Mouse (Mus musculus): ENCODE data around the gene Hmcn1.

The Hmcn1 gene

DNA sequence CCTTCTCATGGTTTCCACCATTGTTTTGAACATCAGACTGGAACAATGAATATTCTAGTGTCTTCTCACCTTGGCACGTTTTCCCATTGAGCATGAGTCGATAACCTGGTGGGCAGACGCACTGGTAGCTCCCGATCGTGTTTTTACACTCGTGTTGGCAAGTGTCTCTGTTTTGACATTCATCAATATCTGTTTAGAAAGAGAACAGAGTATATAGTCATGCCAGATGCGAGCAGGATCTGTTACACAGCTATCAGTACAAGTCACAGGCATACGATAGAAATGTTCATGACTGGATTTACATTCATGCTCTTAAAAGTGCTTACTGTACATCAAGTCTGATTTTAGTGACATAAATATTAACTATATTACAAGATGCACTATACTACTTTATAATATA, 419.8 kb downstream of the Hmcn1 start:
- no peak overlapping the region for H3K4me3 ChIP-seq (replicated peaks; ENCODE audit: low read length)
- no peaks in the 10 kb centered on the region for H3K36me3 ChIP-seq (ENCODE audit: insufficient read depth, low read length)
- H3K4me1 ChIP-seq (replicated peaks; ENCODE audit: low read depth, low read length), result no peaks in the 10 kb centered on the region
- TF ChIP-seq NANOG (IDR thresholded peaks at IDR 0.05; ENCODE audit: borderline replicate concordance, low read length) (no peak), CTCF (conservative IDR thresholded peaks at IDR 0.05; ENCODE audit: low read length) (no peak), POU5F1 (IDR thresholded peaks at IDR 0.05; ENCODE audit: borderline replicate concordance, low read length) (no peak)
- H3K9me3 ChIP-seq (ENCODE audit: low read length), result no peaks in the 10 kb centered on the region
- H3K27me3 ChIP-seq (ENCODE audit: insufficient read depth, low read length), result no peaks in the 10 kb centered on the region

DNA sequence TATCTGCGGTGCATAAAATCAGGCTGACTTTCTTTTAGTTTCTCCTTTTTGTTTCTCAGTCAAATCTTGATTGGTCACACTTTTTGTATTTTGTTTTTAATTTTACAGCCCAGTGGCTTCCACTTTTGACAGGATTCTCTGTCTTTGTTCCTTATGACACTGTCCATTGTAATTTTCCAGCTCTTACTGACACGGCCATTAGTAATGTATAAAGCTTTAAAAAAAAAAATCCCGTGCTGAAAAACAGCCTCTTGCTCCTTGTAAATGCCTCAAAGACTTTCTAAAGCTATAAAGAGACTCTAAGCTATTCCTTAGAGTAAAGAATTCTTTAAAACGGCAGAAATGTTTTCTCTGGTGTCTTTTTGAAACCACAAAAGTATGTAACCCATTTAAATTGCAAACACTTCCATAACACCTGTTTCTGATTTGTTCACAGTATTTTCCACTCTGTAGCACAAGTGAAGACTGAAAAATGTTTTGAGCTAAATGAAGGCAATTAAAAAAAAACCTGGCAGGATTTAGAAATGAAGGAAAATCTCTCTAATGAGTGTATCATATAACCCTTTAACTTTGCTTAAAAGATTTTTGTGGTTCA, 422.6 kb downstream of the Hmcn1 start:
- Histone ChIP-seq H3K4me3 (replicated peaks; ENCODE audit: low read length) (no peak overlapping the region), H3K27me3 (ENCODE audit: insufficient read depth, low read length) (no peaks in the 10 kb centered on the region), H3K36me3 (ENCODE audit: insufficient read depth, low read length) (no peaks in the 10 kb centered on the region), H3K4me1 (replicated peaks; ENCODE audit: low read depth, low read length) (no peaks in the 10 kb centered on the region), H3K9me3 (ENCODE audit: low read length) (no peaks in the 10 kb centered on the region)
- no peak for TF ChIP-seq NANOG (IDR thresholded peaks at IDR 0.05; ENCODE audit: borderline replicate concordance, low read length)
- TF ChIP-seq POU5F1 (IDR thresholded peaks at IDR 0.05; ENCODE audit: borderline replicate concordance, low read length), result no peak
- no peak for TF ChIP-seq CTCF (conservative IDR thresholded peaks at IDR 0.05; ENCODE audit: low read length)

- Histone ChIP-seq H3K4me3 (replicated peaks; ENCODE audit: low read length) (no peak overlapping the region), H3K27me3 (ENCODE audit: insufficient read depth, low read length) (no peaks in the 10 kb centered on the region), H3K4me1 (replicated peaks; ENCODE audit: low read depth, low read length) (no peaks in the 10 kb centered on the region), H3K36me3 (ENCODE audit: insufficient read depth, low read length) (no peaks in the 10 kb centered on the region), H3K9me3 (ENCODE audit: low read length) (no peaks in the 10 kb centered on the region)
- TF ChIP-seq POU5F1 (IDR thresholded peaks at IDR 0.05; ENCODE audit: borderline replicate concordance, low read length) (no peak), CTCF (conservative IDR thresholded peaks at IDR 0.05; ENCODE audit: low read length) (no peak), NANOG (IDR thresholded peaks at IDR 0.05; ENCODE audit: borderline replicate concordance, low read length) (no peak)
Measured at GRCm38 (mm10) chr1:150569820-150570543, 423.3 kb downstream of the Hmcn1 start.

- Histone ChIP-seq H3K4me1 (replicated peaks; ENCODE audit: low read depth, low read length) (no peaks in the 10 kb centered on the region), H3K9me3 (ENCODE audit: low read length) (no peaks in the 10 kb centered on the region), H3K4me3 (replicated peaks; ENCODE audit: low read length) (no peak overlapping the region), H3K27me3 (ENCODE audit: insufficient read depth, low read length) (no peaks in the 10 kb centered on the region), H3K36me3 (ENCODE audit: insufficient read depth, low read length) (no peaks in the 10 kb centered on the region)
- TF ChIP-seq POU5F1 (IDR thresholded peaks at IDR 0.05; ENCODE audit: borderline replicate concordance, low read length) (no peak), CTCF (conservative IDR thresholded peaks at IDR 0.05; ENCODE audit: low read length) (no peak), NANOG (IDR thresholded peaks at IDR 0.05; ENCODE audit: borderline replicate concordance, low read length) (no peak)
Measured at GRCm38 (mm10) chr1:150566287-150566686, 426.9 kb downstream of the Hmcn1 start.

DNA sequence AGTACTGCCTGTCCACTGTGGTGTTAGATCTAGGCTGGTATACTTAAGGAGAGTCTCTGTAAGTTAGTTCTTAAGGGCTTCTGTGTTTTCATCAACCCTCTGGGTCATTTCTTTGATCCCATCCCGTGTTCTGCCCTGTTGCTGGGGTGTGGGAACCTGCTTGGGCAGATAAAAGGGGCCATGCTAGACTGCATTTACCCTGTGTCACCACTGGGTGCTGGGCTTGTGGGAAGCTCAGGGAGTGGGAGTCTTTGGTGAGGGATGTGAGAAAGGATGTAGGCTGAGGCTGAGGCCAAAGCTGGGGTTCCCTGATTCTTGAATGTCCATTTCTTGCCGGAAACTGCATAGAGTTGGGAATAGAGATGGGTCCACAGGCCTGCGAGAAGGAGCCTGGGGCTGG, 436.6 kb downstream of the Hmcn1 start:
- Histone ChIP-seq H3K4me3 (replicated peaks; ENCODE audit: low read length) (no peak overlapping the region), H3K9me3 (ENCODE audit: low read length) (no peaks in the 10 kb centered on the region), H3K4me1 (replicated peaks; ENCODE audit: low read depth, low read length) (no peaks in the 10 kb centered on the region), H3K36me3 (ENCODE audit: insufficient read depth, low read length) (no peaks in the 10 kb centered on the region), H3K27me3 (ENCODE audit: insufficient read depth, low read length) (no peaks in the 10 kb centered on the region)
- TF ChIP-seq CTCF (conservative IDR thresholded peaks at IDR 0.05; ENCODE audit: low read length) (peak; percentile 26; the same call in 1 of the 2 replicates), NANOG (IDR thresholded peaks at IDR 0.05; ENCODE audit: borderline replicate concordance, low read length) (no peak), POU5F1 (IDR thresholded peaks at IDR 0.05; ENCODE audit: borderline replicate concordance, low read length) (no peak)

DNA sequence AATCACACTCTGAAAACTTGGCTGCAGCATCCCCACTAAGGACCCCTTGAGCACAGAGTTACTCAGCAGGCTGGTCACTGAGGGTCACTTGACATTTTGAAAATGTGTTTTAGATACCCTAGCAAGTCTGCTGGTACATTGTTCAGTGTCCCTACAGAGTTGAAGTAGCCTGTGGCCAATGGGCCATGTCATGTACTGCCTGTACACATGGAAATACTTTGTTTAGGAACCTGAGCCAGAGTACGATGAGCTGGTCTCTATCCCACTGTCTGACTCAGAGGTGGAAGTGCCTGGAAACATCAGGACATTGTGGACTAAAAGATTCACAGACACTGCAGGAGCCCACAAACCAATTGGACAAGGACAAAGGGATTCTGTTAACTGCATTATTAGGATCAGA, 441.8 kb downstream of the Hmcn1 start:
- peaks cover 18% of the 10 kb centered on the region for H3K9me3 ChIP-seq (ENCODE audit: low read length)
- no peaks in the 10 kb centered on the region for H3K36me3 ChIP-seq (ENCODE audit: insufficient read depth, low read length)
- no peaks in the 10 kb centered on the region for H3K4me1 ChIP-seq (replicated peaks; ENCODE audit: low read depth, low read length)
- no peak overlapping the region for H3K4me3 ChIP-seq (replicated peaks; ENCODE audit: low read length)
- TF ChIP-seq POU5F1 (IDR thresholded peaks at IDR 0.05; ENCODE audit: borderline replicate concordance, low read length) (no peak), NANOG (IDR thresholded peaks at IDR 0.05; ENCODE audit: borderline replicate concordance, low read length) (no peak), CTCF (conservative IDR thresholded peaks at IDR 0.05; ENCODE audit: low read length) (no peak)
- H3K27me3 ChIP-seq (ENCODE audit: insufficient read depth, low read length), result no peaks in the 10 kb centered on the region

DNA sequence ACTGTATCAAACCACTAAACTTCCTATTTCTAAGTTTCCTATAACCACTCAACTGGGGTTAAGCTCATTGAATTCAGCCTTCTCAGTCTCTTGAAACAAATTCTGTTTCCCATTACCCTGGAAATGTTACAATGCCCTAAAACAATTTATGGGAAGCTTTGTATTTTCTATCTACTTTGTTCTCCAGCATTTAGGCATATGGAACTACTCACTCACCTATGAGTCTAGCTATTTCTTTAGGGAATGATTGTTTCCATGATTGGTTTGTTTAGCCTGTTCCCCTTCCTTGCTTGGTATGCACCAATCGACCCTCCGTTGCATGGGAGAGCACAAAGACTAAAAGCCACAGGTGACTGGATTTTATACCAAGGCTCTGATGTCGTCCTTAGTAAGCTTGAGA, 446.8 kb downstream of the Hmcn1 start:
- H3K9me3 ChIP-seq (ENCODE audit: low read length), result peaks cover 18% of the 10 kb centered on the region
- H3K4me3 ChIP-seq (replicated peaks; ENCODE audit: low read length), result no peak overlapping the region
- H3K27me3 ChIP-seq (ENCODE audit: insufficient read depth, low read length), result no peaks in the 10 kb centered on the region
- TF ChIP-seq NANOG (IDR thresholded peaks at IDR 0.05; ENCODE audit: borderline replicate concordance, low read length), result no peak
- TF ChIP-seq CTCF (conservative IDR thresholded peaks at IDR 0.05; ENCODE audit: low read length), result no peak
- no peak for TF ChIP-seq POU5F1 (IDR thresholded peaks at IDR 0.05; ENCODE audit: borderline replicate concordance, low read length)
- H3K4me1 ChIP-seq (replicated peaks; ENCODE audit: low read depth, low read length), result no peaks in the 10 kb centered on the region
- no peaks in the 10 kb centered on the region for H3K36me3 ChIP-seq (ENCODE audit: insufficient read depth, low read length)

DNA sequence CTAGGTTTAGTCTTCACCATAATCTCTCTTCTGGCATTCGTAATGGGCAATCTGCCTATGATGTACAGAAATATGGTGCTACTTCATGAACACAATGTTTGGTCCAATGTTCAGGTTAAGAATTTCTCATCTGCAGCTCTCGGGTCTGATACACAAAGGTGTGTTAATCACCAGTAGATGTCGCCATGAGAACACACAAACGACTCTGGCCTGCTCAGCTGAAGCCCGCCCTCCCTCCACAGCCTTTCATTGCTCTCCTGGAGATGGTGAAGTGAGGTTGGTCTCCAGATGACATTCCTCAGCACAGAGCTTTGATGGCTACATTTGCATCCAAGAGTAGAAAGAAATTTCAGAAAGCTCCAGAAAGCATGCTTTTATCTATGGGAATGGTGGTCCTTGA, 453.0 kb downstream of the Hmcn1 start:
- Histone ChIP-seq H3K4me1 (replicated peaks; ENCODE audit: low read depth, low read length) (peaks cover 6% of the 10 kb centered on the region; the same call in 1 of the 2 replicates), H3K4me3 (replicated peaks; ENCODE audit: low read length) (no peak overlapping the region), H3K9me3 (ENCODE audit: low read length) (no peaks in the 10 kb centered on the region), H3K27me3 (ENCODE audit: insufficient read depth, low read length) (0 out of 2 replicates have a peak, but pooled peaks cover 4% of the 10 kb centered on the region), H3K36me3 (ENCODE audit: insufficient read depth, low read length) (no peaks in the 10 kb centered on the region)
- TF ChIP-seq POU5F1 (IDR thresholded peaks at IDR 0.05; ENCODE audit: borderline replicate concordance, low read length) (no peak), NANOG (IDR thresholded peaks at IDR 0.05; ENCODE audit: borderline replicate concordance, low read length) (no peak), CTCF (conservative IDR thresholded peaks at IDR 0.05; ENCODE audit: low read length) (peak; percentile 24)
